Mouse (Mus musculus): Measurements from ENCODE around the gene Nckap5. TPM values are rescaled to one million over a fixed set of nuclear protein-coding genes. Genes with fewer than 3 reads are reported as not detected.

The Nckap5 gene
- polyA plus RNA-seq, 1 experiment from 2014 or later: 28.3 TPM

DNA sequence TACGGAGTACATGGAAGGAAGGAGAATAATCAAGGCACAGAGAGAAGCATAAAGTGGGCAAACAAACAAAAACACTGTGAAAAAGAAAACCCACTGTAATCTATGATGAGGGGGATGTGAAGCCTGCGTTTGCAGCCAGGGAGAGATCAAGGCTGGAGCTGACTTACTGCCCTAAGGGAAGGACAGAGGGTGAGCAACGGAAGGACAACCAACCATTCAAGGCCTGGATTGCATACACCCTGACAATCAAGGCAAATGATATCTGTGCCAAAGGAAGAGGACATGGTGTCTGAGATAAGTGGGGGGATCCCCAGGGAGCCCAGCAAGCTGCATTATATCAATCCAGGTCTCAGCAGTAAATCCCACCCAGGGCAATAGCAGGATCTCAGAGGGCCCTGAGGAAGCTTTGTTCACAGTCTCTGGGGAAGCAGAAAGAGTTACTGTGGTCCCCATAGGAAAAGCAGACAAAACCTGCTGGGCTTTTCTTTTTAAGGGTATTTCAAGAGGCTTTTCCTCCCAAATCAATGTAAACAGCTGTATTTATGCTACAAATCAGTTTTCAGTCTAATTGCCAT is 265.4 kb downstream of the Nckap5 start:
- H3K9ac ChIP-seq: no peak overlapping the region
- H3K4me2 ChIP-seq: no peak overlapping the region
- H3K36me3 ChIP-seq (replicated peaks): no peaks in the 10 kb centered on the region
- H3K9me3 ChIP-seq: no peaks in the 10 kb centered on the region
- H3K4me3 ChIP-seq (replicated peaks): no peak overlapping the region
- H3K27me3 ChIP-seq: no peaks in the 10 kb centered on the region
- no peak overlapping the region for H3K27ac ChIP-seq
- ATAC-seq (ENCODE audit: low FRiP score): no peak
- whole genome bisulfite sequencing: 46% methylated on average over 3 of the region's 3 CpGs
- H3K4me1 ChIP-seq: peaks cover 14% of the 10 kb centered on the region

DNA sequence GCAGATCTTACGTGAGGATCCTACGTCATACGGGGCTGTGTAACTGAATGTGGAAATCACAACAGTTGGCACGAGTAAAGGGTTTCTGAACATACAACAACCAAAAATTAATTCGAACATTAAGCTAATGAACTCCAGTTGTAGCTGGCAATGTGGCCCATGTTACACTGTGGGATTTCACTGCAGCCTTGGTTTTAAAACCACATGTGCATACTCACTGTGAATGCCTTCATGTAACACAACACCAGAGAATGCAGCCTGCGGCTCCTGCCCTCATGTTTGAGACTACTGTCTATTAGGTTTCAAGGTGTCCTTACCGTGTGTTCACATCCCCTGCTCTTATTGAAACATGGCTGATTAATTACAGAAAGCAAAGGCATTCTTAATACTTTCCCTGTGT is 269.7 kb downstream of the Nckap5 start:
- Histone ChIP-seq H3K4me2 (no peak overlapping the region), H3K4me3 (replicated peaks) (no peak overlapping the region), H3K9me3 (no peaks in the 10 kb centered on the region), H3K4me1 (peaks cover 22% of the 10 kb centered on the region), H3K36me3 (replicated peaks) (no peaks in the 10 kb centered on the region), H3K27ac (no peak overlapping the region), H3K27me3 (no peaks in the 10 kb centered on the region), H3K9ac (no peak overlapping the region)
- ATAC-seq (ENCODE audit: low FRiP score): no peak
- WGBS: 65% methylated on average over 7 of the region's 7 CpGs

DNA sequence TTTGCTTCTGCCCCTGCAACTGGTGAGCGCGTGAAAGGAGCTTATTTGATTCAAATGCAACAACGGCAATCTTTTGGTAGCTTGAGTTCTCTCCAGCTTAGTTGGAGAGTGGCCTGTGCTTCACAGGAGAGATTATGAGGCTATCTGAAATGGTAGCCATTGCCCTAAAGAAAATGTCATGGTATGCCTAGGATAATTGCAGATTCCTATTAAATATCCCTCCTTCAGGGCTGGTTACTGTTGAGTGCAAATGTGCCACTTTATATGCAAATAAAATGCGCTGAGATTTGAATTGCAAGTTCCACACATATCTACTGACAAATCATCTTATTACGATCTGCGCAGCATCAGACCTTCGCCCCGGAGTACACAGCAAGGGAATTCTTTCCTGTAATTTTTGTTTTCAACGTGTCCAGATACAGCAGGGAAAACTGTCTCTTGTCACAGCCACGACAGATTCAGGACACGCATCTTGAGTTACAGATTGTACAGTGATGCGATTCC is 272.8 kb downstream of the Nckap5 start:
- 71% methylated on average over 12 of the region's 12 CpGs for WGBS
- no peak overlapping the region for H3K4me3 ChIP-seq (replicated peaks)
- H3K4me1 ChIP-seq: peaks cover 15% of the 10 kb centered on the region
- no peak for ATAC-seq (ENCODE audit: low FRiP score)
- H3K4me2 ChIP-seq: no peak overlapping the region
- H3K27ac ChIP-seq: peak overlapping the region; percentile 14; the same call in 1 of the 2 replicates
- H3K36me3 ChIP-seq (replicated peaks): no peaks in the 10 kb centered on the region
- H3K27me3 ChIP-seq: no peaks in the 10 kb centered on the region
- H3K9me3 ChIP-seq: no peaks in the 10 kb centered on the region
- H3K9ac ChIP-seq: no peak overlapping the region

DNA sequence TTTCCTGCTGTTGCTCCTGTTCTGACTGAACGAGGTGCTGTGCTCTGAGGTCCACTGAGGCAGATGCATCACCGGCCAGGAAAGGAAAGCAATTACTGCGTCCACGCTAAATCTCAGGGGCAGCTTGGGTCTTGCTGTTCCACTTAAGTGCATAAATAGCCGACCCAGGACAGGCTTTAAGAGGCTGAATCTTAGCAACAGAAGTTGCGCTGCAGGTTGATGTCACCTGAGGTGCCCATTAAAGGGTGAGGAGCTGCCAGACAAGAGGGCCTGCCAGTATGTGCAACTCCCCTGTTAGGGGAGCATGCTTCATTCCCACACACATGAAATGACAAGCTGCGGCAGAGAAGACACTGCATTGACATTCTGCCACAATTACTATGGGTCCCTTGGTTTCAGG is 282.6 kb downstream of the Nckap5 start:
- ATAC-seq (ENCODE audit: low FRiP score): 0 out of 2 replicates have a peak, but pooled peaks have one; percentile 11
- H3K4me3 ChIP-seq (replicated peaks): no peak overlapping the region
- no peak overlapping the region for H3K9ac ChIP-seq
- no peak overlapping the region for H3K27ac ChIP-seq
- 82% methylated on average over 7 of the region's 7 CpGs for WGBS
- no peaks in the 10 kb centered on the region for H3K36me3 ChIP-seq (replicated peaks)
- no peaks in the 10 kb centered on the region for H3K4me1 ChIP-seq
- H3K9me3 ChIP-seq: no peaks in the 10 kb centered on the region
- no peaks in the 10 kb centered on the region for H3K27me3 ChIP-seq
- H3K4me2 ChIP-seq: no peak overlapping the region

DNA sequence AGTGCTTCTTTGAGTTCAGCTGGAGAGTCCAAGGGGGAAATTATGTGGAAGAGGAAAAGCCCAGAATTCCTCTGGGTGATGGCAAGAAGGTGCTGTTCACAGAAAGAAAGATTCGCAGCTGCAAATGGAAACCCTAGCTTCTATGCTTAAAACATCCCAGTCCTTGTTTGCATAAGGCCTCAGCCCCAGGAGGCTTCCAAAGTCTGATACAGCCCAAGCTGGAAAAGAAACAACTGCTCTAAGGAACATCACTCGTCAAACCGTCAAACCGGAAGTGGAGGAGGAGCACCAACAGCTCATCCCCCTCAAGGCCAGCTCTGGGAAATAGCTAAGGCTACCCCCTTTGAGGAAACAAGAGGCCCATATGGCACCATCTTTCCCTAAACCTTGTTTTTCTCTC is 286.1 kb downstream of the Nckap5 start:
- H3K4me3 ChIP-seq (replicated peaks): no peak overlapping the region
- H3K9ac ChIP-seq: no peak overlapping the region
- no peak overlapping the region for H3K27ac ChIP-seq
- H3K4me1 ChIP-seq: no peaks in the 10 kb centered on the region
- no peaks in the 10 kb centered on the region for H3K36me3 ChIP-seq (replicated peaks)
- no peak for ATAC-seq (ENCODE audit: low FRiP score)
- H3K4me2 ChIP-seq: no peak overlapping the region
- H3K27me3 ChIP-seq: no peaks in the 10 kb centered on the region
- WGBS: 71% methylated on average over 4 of the region's 4 CpGs
- no peaks in the 10 kb centered on the region for H3K9me3 ChIP-seq

DNA sequence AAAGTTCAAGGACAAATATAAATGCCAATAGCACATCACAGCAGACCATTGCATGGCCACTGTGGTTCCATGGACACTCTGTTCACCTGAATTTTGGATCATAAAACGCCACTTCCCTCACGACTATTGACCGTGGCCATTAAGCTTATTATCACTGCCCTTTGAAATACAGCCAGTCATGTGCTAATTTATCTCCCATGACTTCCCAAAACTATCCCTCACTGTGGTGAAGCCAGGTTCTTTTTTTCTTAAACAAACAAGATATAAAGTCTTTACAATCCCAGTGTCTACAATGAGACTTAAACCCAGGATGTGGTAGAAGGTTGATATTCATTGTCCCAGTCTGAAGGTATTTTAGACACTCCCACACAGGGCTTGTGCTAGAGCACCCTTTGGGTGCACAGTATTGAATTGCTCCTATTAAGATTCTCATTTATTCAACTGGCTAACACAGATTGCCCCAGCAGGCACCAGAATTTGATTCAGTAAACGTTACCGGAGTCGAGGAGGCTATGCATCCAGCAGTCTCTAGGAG is 293.3 kb downstream of the Nckap5 start:
- Histone ChIP-seq H3K4me1 (no peaks in the 10 kb centered on the region), H3K9me3 (no peaks in the 10 kb centered on the region), H3K36me3 (replicated peaks) (no peaks in the 10 kb centered on the region), H3K4me3 (replicated peaks) (no peak overlapping the region), H3K9ac (no peak overlapping the region), H3K27ac (no peak overlapping the region), H3K4me2 (no peak overlapping the region), H3K27me3 (no peaks in the 10 kb centered on the region)
- no peak for ATAC-seq (ENCODE audit: low FRiP score)
- 86% methylated on average over 6 of the region's 6 CpGs for WGBS

DNA sequence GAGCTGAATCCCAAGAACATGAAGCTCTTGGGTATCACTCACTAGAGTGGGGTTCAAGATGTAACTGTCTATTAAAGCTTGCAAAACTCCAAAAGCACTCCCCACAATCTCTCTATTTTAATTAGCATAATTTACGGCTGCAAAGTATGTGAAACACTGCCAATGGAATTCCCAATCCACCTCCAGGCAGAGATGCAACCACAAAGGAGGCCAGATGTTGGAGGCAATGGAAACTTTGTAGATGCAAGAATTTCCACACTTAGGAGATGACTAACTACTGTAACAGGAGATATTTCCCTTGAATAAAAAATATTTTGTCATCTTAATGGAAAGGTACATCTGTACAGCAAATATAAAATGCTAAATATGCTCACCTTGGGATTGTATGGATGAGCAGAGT is 295.1 kb downstream of the Nckap5 start:
- Histone ChIP-seq H3K4me1 (no peaks in the 10 kb centered on the region), H3K36me3 (replicated peaks) (no peaks in the 10 kb centered on the region), H3K27me3 (no peaks in the 10 kb centered on the region), H3K4me2 (no peak overlapping the region), H3K9me3 (no peaks in the 10 kb centered on the region), H3K9ac (no peak overlapping the region), H3K27ac (no peak overlapping the region), H3K4me3 (replicated peaks) (no peak overlapping the region)
- WGBS: 76% methylated on average over 1 of the region's 1 CpGs
- no peak for ATAC-seq (ENCODE audit: low FRiP score)

DNA sequence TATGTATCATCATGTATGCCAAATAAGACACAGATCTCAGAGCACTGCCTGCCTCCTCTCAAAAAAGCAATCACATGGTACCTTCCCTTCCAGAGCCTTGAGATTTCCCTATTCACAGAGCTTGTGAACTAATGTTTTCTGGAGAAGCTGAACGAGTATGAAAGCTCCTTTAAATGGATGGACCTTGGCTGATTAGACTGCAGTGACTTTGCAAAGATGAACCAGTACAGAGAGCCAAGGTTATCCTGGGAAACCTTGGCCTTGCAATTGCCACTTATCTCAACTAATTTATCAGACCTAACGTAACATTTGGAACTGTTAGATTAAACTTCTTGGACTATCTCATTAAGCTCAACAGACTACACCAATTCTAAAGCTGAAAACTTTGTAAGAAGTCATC is 296.6 kb downstream of the Nckap5 start:
- no peak for ATAC-seq (ENCODE audit: low FRiP score)
- Histone ChIP-seq H3K27me3 (no peaks in the 10 kb centered on the region), H3K9me3 (no peaks in the 10 kb centered on the region), H3K9ac (no peak overlapping the region), H3K4me2 (no peak overlapping the region), H3K4me3 (replicated peaks) (no peak overlapping the region), H3K36me3 (replicated peaks) (no peaks in the 10 kb centered on the region), H3K4me1 (no peaks in the 10 kb centered on the region), H3K27ac (no peak overlapping the region)
- WGBS: 79% methylated on average over 2 of the region's 2 CpGs

DNA sequence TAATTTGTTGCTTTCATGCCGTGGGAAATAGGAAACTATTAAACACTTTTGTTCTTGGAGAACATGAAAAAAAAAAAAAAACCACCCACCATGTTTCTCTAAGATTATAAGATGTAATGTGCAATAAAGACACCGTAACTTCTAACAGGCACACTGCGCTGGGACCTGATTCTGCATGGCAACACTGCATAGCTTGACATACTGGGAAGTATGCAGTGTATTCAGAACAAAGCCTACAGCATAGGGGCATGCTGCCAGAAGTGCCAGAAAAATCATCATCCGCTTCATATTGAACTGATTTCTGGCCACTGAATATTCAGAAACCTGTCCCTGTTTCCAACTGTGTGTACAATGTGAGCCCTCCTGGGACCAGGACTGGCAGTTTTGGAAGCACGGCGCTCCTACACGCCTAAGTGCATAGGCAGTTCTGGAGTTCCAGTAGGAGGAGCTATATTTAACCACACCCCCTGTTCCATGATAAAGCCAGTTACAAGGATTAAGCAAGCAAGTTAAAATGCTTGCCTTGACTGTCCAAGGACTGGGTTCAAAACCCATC is 302.5 kb downstream of the Nckap5 start:
- no peaks in the 10 kb centered on the region for H3K27me3 ChIP-seq
- no peak overlapping the region for H3K9ac ChIP-seq
- no peak for ATAC-seq (ENCODE audit: low FRiP score)
- H3K4me2 ChIP-seq: no peak overlapping the region
- WGBS: 89% methylated on average over 7 of the region's 7 CpGs
- no peak overlapping the region for H3K4me3 ChIP-seq (replicated peaks)
- H3K9me3 ChIP-seq: no peaks in the 10 kb centered on the region
- no peaks in the 10 kb centered on the region for H3K4me1 ChIP-seq
- H3K36me3 ChIP-seq (replicated peaks): no peaks in the 10 kb centered on the region
- H3K27ac ChIP-seq: no peak overlapping the region

DNA sequence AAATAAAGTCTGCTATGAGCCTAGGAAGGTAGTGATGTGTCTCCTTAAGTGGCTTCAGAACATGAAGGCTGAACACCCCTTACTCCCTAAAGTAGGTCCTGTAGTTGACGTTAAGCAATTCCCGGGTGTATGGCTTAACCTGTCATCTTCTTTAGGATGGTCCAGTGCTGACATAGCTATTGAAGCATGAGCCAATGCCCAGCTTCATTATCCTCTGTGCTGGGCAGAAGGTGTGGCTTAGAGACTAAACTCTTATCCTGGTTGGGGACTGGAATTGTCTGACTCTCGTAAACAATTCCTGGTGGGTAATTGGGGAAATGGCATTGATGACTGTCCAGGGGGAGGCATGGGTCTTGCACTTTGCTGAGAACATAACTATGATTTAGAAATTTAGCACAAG is 312.5 kb downstream of the Nckap5 start:
- Histone ChIP-seq H3K27ac (no peak overlapping the region), H3K4me1 (no peaks in the 10 kb centered on the region), H3K9me3 (no peaks in the 10 kb centered on the region), H3K27me3 (no peaks in the 10 kb centered on the region), H3K9ac (no peak overlapping the region), H3K36me3 (replicated peaks) (no peaks in the 10 kb centered on the region), H3K4me2 (no peak overlapping the region), H3K4me3 (replicated peaks) (no peak overlapping the region)
- 78% methylated on average over 3 of the region's 3 CpGs for WGBS
- no peak for ATAC-seq (ENCODE audit: low FRiP score)

DNA sequence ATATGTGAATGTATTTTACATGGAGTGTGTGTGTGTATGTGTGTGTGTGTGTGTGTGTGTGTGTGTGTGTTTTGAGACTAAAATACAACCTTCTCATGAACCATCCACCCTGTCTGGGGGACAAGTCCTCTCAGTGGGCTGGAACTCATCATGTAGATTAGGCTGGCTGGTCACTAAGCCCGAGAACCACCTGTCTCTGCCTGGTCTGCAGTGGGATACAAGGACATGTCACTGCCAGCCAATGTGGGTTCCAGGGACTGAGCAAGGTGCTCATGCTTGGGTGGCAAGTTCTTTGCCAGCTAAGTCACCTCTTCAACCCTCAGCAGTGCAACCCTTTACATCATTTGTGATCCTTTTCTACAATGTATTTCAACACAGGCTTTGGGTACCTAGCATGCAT is 313.2 kb downstream of the Nckap5 start:
- Histone ChIP-seq H3K9ac (no peak overlapping the region), H3K4me3 (replicated peaks) (no peak overlapping the region), H3K36me3 (replicated peaks) (no peaks in the 10 kb centered on the region), H3K4me2 (no peak overlapping the region), H3K9me3 (no peaks in the 10 kb centered on the region), H3K27ac (no peak overlapping the region), H3K4me1 (no peaks in the 10 kb centered on the region), H3K27me3 (no peaks in the 10 kb centered on the region)
- 83% methylated on average over 1 of the region's 1 CpGs for WGBS
- ATAC-seq (ENCODE audit: low FRiP score): no peak

DNA sequence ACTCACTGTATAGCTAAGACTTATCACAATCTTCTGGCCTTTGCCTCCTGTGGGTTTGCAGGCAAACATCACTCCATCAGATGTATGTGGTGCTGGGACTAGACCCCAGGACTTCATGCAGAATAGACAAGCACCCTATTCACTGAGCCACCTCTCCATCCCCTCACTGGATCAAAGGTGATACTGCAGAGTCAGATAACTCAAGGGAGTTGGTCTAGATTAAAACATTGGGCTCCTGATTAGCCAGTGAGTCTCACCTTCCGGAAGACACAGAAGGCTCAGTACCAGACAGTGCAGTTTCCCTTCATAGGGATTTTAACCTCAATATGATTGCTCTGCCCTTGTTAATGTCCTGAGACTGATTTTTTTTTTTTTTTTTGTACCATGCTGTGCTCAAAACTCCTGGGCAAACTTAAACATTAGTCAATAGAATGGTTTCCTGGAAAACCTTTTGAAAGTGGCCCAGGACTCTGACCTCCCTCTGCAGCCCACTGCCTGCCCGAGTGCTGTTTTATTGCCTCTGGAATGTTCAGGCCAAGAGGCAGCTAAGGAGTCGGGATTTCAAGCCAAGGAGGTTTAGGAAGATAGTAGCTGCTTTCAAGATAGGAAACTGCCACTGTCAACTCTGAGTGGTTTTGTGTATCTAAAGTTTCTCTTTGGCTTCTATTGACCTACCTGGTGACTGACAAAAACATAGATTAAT is 315.4 kb downstream of the Nckap5 start:
- Histone ChIP-seq H3K4me3 (replicated peaks) (no peak overlapping the region), H3K4me1 (no peaks in the 10 kb centered on the region), H3K27ac (no peak overlapping the region), H3K9me3 (no peaks in the 10 kb centered on the region), H3K27me3 (no peaks in the 10 kb centered on the region), H3K9ac (no peak overlapping the region), H3K4me2 (no peak overlapping the region), H3K36me3 (replicated peaks) (no peaks in the 10 kb centered on the region)
- no peak for ATAC-seq (ENCODE audit: low FRiP score)
- 61% methylated on average over 3 of the region's 3 CpGs for WGBS

Data from forebrain, embryonic 12.5 days (tissue).